Mouse (Mus musculus): ENCODE results near the gene Kcnk3.

Kcnk3 gene

DNA sequence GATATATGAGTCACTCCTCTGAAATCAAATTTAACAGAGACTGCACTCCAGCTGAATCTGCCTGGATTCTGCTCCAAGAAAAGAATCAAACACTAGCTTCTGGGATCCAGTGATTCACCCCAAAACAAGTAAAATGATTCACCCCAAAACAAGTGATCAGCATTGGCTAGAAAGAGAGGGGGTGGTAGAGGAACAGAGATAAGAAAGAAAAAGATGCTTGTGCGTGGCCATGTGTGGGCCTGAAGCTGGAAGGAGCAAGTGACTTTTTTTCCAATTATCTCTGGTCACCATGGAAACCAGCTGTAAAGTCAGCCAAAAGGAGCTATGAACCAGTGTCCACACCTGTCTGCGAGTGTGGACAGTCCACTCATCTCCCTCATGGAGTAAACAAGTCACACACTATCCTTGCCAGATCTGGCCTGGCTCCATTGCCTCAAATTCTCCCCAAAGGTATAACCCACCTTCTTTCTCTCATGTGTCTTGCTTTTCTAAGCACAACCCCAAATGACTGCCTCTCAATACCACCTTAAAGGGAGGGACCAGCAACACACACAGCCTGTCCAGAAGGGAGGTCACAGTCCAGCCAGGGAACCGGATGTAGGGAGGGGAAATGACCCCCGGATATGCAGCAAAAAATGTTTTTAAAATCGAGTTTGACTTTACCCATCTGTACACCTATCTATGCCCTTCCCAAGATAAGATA is 55.7 kb downstream of the Kcnk3 start:
- no peak for DNase-seq (ENCODE audit: low spot score)

DNA sequence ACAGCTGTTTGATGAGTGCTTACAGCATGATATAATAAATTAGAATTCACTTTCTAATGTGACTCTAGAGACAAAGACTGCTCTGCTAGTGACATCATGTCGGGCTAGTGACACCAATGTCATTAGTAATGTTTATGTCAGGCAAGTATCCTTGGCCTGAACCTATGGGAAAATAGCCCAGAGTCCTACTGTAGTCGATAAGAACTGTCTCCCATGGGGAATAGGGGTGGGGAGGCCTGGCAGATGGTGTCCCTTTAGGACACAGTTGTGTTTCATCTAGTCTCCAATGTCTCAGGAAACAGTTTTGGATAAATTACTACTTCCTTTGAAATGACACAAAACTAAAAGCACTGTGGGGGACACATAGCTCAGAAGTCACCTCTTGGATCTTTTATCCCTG is 58.1 kb downstream of the Kcnk3 start:
- DNase-seq (ENCODE audit: low spot score) = no peak

DNA sequence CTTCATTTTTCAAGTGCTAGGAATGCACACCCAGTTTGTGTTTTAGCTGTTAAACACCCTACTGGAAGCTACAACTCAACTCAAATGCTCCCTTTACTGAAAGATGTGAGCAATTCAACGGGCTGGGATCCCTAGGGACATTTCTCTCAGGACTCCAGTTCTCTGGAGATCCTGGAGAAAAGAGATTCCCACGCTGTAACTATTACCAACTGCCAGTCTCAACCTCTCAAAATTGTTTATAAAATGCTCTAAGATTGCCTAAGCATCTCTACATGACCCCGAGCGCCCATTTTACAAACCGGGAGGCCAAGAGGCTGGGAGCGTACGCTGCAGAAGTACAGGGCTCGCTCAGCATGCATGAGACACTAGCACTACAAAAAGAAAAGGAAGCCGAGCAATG is 59.4 kb downstream of the Kcnk3 start:
- DNase-seq (ENCODE audit: low spot score) = no peak

DNA sequence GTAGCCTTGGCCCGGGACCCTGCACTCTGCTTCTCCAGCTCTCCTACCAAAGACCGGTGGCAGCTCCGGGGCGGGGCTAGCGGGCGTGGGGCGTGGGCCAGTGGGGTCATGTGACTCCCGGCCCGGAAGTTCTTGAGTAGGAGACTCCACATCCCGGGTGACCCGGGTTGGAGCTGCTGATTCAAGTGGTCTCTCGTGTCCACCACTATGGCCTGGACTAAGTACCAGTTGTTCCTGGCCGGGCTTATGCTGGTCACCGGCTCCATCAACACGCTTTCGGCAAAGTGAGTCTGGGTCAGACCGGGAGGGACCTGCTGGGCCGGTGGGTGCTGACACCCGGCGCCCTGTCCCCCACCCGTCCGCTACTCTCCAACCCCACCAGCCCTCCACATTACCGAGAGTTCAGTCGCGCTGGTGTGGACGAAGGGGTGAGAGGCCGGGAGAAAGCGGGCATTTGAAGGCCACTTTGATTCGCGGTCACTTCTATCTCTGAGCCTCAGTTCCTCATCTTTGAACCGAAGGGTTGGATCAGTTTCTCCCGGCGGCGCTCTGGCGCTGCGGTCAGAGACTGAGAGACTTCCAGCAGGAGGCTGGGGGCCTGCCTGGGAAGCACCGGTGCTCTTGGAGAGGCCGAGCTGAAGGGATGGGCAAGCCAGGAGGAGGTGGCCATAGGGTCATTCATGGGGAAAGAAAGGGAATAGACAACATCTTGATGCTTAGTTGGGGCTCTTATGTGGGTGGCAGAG is 60.0 kb downstream of the Kcnk3 start, which contains the start of gene Slc35f6:
Slc35f6 (plus strand) TSS at position 119 of the 746 bp plus-strand sequence.
- DNase-seq (ENCODE audit: low spot score) = peak; percentile 94

DNA sequence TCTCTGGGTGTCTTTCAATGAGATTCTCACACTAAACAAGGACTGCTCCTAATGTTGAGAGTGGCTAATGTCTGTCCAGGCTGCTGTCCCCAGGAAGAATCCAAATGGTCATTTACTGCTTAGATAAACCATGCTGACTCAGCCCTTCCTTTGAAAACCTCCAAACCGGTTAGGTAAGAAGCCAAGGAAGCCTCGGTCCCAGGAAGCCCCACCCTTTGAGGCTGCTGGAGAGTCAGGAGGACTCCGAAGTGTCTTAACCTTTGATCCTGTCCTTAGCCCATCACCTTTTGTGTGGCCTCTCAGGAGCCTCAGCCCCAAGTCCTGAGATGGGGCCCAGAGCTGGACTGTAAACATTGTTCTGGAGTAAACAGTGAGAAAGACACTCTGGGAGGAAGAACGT is 61.6 kb downstream of the Kcnk3 start:
- DNase-seq (ENCODE audit: low spot score) = peak; percentile 36

DNA sequence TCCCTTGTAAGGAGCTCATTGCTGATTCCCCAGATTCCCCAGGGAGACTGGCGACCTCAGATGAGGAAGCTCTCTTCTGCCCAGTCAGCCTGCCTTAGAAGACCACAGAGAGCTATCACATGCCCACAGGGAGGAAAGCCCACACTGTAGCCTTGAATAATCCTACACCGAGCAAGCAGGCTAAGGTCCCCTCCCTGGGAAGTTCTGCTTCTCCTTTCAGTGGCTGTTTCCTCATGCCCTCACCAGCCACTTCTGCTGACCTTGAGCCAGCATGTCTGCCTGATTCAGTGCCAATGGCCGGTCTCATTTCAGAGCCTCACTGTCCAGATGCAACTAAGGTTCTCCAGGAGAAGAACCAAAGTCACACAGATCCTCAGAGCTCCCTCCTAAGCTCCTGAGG is 62.8 kb downstream of the Kcnk3 start:
- DNase-seq (ENCODE audit: low spot score) = no peak

DNA sequence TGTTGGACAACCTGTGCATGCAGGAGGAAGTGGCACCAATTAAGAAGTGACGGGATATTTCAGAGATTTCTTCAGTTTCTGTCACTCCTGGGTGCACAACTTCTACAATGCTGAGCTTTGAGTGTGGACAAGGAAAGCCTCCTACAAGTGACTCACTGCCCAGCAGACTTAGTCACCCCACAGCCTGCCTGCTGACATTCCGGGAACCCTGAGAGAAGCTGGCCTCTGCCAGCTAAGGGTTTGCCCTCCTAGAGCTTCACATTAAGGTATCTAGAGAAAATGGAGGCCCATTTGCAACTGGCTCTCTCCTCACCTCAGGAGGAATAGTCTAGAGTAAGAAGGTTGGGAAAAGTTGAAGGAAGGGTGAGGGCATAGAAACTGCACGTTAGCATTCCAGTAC is 63.6 kb downstream of the Kcnk3 start:
- no peak for DNase-seq (ENCODE audit: low spot score)

DNA sequence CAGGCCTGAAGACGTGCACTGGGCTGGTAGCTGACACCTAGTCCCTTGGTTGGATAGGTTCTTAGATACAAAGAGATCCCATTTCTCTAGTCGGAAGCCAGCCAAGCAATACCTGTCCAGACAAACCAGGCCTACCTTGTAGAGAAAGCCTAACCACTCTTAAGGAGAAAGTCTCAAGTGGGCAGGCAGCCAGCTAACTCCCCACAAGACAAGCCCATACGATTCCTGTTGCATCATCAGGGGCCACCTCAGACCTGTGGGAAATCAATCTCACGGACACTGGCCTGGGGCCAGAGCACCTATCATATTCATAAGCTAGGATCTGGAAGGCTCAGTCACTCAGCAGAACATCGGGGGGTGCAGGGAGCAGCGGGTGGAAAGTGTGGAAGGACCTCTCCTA is 65.3 kb downstream of the Kcnk3 start:
- peak; percentile 87 for DNase-seq (ENCODE audit: low spot score)

DNA sequence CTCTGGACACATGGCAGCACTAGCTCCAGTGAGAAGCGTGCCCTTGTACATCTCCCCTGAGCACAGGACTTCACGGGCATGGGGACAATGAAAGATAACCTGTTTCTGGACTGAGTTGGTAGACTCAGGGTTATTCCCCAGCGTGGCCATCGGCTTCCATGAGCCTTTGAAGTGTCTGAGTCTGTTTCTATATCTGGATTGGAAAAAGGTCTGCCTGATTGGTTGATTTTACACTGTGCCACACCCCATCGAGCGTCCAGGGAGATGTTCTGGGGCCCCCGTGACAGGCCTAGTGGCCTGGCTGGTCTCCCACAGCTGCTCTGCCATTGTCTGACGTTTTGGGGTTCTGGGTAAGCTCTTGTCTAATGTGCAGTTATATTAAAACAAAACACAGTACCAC is 67.1 kb downstream of the Kcnk3 start:
- no peak for DNase-seq (ENCODE audit: low spot score)

DNA sequence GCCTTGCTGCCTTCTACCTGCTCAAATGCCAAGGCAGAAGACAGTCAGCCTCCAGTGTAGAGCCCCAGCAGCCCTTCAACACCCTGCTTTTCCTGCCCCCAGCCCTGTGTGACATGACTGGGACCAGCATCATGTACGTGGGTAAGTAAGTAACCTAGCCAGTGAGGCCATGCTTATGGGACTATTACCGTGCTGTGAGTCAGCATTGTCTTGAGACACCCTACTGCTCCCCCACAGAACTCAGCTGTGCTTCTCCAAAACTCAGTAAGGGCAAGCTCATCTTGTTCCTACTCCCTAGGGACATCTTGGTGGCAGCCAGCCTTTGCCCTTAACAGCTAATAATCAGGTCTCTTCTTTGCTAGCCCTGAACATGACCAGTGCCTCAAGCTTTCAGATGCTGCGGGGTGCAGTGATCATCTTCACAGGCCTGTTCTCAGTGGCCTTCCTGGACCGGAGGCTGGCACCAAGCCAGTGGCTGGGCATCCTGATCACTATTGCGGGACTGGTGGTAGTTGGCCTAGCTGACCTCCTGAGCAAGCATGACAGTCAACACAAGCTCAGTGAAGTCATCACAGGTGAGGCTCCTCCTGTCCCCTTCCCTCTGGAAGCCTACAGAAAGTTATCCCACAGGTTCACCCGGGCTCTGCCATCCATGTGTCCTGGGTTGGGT is 67.7 kb downstream of the Kcnk3 start:
- DNase-seq (ENCODE audit: low spot score) = no peak

DNA sequence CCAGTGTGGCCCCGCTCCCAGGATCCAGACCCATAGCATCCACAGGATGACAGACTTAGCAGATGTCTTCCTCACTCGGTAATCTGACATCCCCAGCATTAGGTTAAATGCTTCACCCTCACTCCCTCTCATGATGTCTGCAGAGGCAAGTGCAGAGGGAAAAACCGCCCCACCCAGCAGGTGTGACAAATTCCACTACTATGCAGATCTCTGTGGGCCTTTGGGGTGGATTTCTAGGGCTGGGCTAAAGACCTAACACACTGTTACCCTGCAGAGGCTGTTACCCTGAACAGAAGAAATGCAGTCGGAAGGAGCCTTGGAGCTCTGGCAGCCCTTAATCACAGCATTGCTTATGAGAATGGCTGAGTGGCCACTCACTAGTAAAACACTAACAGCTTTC is 71.1 kb downstream of the Kcnk3 start:
- DNase-seq (ENCODE audit: low spot score) = no peak

DNA sequence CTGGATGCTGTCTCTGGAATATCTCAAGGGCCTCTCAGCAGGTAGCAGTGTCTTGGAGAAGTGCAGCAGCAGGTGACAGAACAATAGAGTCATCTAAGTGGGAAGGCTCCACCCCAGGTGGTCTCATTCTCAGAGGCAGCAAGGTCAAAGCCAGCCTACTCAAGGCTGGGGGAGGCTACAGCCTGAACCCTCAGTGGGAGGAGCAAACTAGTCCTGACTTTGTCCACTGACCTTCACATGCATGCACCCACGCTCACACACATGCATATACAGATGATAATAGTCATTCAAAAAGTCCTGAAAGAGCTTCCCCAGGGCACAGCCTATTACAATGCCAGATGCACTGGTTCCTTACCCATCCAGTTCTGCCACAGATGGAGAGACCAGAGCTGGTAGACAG is 72.3 kb downstream of the Kcnk3 start:
- no peak for DNase-seq (ENCODE audit: low spot score)

DNA sequence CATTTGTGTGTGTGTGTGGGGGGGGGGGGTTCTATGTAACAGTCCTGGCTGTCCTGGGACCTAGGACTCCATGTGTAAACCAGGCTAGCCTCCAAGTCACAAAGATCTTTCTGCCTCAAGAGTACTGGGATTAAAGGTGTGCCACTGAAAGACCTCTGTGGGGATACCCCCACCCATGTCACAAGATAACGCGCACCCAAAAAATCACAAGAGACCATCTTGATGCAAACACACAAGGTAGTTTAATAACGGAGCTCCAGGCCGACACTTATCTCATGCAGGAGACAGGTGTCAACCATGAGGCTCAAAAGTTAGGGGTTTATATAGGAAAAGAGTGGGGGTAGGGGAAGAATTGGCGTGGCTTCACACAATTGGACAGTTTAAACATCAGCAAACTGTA is 72.8 kb downstream of the Kcnk3 start:
- no peak for DNase-seq (ENCODE audit: low spot score)

DNA sequence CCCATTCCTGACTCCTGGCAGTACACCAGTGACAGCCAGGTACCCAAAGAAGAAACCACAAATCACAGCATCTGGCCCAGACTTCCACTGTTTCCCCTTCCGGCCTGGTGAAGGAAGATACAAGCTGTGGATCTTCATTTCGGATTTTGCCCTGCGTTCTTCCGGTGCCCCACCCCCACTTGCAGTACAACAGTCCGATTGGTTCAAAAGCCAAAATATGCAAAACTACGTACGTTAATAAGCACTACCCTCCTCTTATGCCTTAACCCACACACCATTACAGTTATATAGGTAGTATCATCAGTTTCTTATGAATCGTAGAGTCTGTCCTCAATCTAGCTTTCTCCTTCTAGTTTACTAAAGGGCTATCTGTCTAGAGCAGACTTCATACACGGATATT is 77.4 kb downstream of the Kcnk3 start:
- DNase-seq (ENCODE audit: low spot score) = no peak

DNA sequence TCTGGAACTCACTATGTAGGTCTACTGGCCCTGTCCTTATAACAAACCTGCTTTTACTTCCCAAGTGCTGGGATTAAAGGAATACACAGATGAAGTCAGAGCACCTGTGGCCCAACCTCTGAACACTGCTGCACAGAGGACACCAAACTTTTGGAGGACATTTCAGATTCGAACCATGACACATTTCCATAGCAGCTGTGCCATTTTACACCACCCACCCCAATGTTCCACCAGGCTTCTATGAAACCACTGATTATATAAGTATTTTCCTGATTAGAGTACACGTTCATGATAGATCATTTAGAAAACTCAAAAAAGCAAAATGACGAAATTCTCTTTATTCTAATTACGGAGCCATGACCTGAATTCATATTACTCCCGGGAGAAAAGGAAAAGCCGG is 78.0 kb downstream of the Kcnk3 start:
- DNase-seq (ENCODE audit: low spot score) = no peak

DNA sequence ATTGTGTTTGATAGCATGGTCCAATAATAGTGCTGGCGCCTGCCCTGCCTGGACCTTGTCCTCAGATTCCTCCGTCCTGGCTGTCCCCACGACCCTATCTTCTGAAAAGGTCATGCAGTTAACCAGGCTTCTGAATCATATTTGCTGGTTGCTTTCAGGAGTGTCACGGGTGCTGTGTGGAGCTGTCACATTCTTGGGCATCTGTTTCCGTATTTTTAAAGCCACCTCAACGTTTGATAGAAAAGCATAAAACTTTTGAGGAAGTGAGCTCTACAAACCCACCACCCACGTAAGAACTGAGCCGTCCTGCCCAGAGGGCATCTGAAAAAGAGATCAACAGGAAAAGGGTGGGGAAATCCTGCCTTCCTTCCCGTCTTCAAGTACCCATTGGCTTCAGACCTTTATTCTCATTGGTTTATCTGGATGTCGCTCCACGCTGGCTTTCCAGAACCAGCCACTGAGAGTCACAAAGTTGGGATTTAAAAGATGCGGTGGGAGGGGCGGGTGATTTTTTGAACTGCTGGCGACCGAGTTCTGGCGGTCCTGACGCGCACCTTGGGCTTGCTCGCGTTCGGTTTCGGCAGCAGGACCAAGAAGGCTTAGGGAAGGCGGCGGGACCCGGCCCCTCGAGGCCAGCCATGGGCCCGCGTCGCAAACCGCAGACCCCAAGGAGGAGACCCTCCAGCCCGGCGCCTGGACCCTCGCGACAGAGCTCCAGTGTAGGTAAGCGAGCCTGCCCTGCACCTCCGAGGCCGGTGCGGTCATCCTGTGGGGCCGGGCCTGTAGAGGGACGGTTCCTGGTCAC is 78.6 kb downstream of the Kcnk3 start, which contains the start of gene Cenpa:
Cenpa (plus strand) TSS at position 387 of the 805 bp plus-strand sequence.
- peak; percentile 91 for DNase-seq (ENCODE audit: low spot score)

DNA sequence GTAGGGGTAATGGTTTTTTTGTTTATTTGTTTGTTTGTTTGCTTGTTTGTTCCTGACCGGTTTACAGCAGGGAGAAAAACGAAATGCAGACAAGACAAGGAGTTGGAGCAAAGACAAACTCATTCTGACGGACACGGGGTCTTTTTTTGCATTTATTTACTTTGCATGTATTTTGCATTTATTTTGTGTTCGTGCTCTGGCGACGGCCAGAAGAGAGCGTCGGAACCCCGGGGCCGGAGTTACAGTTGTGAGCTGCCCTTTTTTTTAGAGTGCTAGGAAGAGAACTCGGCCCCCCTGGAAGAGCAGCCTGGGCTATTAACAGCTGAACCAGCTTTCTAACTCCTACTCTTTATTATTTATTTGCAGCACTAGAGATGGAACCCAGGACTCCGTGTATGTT is 79.2 kb downstream of the Kcnk3 start:
- no peak for DNase-seq (ENCODE audit: low spot score)

DNA sequence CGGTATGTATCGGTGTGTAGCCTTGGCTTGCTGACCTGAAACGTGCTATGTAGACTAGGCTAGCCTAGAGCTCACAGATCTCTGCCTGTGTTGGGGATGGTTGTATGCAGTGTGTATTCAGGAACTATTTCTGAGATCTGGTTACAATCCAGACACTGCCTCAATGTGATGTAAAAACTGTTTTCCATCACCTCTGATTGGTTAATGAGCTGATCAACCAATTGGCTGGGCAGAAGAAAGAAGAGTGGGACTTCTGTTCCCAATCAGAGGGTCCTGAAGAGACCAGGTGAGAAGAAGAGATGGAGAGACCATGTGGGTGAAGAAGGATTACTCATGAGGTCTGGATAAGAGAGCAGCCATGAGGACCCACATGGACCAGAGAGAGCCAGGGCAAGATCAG is 79.7 kb downstream of the Kcnk3 start:
- no peak for DNase-seq (ENCODE audit: low spot score)

DNA sequence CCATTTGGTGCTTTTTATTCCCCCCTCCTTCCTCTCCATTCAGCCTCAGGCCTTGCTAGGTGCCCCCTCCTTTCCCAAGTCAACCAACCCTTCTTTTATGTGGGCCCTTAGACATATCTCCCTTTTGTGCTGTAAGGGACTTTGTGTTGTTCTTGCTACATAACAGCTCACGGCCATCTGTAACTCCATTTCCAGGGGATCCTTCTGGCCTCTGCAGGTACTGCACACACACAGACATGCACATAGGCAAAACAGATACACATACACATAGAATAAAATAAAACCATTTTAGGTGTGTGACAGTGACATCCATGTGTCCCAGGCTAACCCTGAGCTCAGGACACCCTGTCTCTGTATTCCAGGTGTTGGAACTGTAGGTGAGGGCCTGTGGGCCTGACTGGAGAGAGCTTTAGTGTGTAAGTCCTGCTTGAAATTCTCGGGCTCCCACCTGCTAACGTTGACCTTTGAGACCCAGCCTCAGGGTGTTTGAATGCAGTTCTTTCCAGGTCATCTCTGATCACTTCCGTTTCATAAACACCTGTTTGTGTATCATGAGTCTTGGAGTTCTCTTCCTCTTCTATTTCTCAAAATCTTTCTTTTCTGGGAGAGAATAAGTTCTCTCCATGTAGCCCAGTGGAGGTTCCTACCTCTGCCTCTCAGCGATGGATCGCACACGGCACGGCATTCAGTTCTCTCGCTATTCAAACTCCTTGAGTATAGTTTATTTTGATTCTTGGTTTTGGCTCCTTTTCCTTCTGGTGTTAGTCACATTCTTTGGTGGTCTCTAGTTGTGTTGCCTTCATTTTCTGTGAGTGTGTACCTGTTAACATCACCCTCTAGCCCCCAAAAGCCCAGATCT is 80.9 kb downstream of the Kcnk3 start:
- no peak for DNase-seq (ENCODE audit: low spot score)

DNA sequence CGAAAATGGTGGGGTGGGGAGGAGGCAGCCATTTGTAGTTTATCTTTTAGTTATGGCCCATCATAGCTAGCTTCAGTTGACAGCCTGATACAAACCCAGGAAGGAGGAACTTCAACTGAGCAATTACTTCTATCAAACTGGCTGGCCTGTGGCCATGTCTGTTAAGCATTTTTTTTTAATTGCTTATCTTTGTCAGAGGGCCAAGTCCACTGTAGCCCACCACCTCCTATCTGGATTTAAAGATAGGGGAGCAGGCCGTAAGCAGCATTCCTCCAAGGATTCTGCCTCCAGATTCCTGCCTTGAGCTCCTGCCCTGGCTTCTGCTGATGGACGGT is 81.5 kb downstream of the Kcnk3 start:
- no peak for DNase-seq (ENCODE audit: low spot score)

DNA sequence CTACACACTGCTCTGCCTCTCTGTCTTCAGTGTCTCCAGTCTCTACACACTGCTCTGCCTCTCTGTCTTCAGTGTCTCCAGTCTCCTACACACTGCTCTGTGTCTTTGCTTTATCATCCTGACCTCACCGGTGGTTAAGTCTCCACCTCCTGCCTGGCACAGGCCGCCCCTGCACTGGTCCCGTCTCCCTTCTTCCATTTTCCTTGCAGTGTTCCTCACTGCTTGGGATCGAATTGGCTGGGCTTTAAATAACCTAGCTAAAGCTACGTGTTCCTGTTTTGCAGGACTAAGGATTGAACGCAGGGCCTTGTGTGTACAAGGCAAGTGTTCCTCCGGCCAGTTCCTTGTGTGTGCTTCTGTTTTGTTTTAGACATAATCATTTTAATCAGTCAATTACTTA is 82.1 kb downstream of the Kcnk3 start:
- no peak for DNase-seq (ENCODE audit: low spot score)

DNA sequence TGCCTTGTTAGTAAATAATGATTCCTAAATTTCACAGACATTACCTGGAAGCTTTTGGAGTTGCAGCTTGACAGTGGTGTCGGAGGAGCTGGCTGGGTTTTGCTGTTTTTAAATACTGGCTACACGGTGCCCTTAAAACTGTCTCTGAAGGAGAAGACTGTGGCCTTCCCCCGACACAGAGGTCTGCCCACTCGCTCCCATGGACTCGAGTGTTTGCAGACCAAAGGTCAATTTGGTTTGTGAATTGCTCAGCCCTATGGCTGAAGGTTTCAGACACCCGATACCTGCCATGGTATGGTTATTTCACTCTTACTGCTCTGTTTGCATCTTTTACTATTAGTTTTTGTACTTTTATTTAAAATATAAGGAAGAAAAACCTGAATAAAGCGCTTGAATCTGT is 86.0 kb downstream of the Kcnk3 start:
- DNase-seq (ENCODE audit: low spot score) = no peak

Measured in urinary bladder, postnatal 14 days (tissue).